Mouse (Mus musculus) heart, embryonic 14.5 days (tissue): ENCODE results near the gene Cgas. TPM values are rescaled to one million over a fixed set of nuclear protein-coding genes. Genes with fewer than 3 reads are reported as not detected.

Source experiments
- ATAC-seq: fragments of 200-750 bp; cut with Nextera tagmentation; 2 replicates; pipeline ENCODE4 v1.8.0; 2017; ENCODE audit warnings: low read depth, moderate TSS enrichment; ENCODE audit not compliant: insufficient number of reproducible peaks, insufficient read depth, low FRiP score
- H3K27ac ChIP-seq, 2 experiments: fragments of 200-500 bp in 1 of 2; fragments of 300-500 bp in 1 of 2; sonication (generic) in 1 of 2; replicated peaks in 1 of 2; 2 replicates each; pipeline ENCODE4 v1.5.1; 2012 to 2014; ENCODE audit warnings: low read depth in 2 of 2, low read length in 2 of 2, control low read depth in 1 of 2, mild to moderate bottlenecking in 1 of 2, mixed read lengths in 1 of 2; ENCODE audit not compliant: control insufficient read depth in 1 of 2, insufficient read depth in 1 of 2
- H3K27me3 ChIP-seq: fragments of 300-500 bp; sonication (generic); 2 replicates; pipeline ENCODE4 v1.6.1; 2014; ENCODE audit warnings: mild to moderate bottlenecking, low read length, control low read depth; ENCODE audit not compliant: control insufficient read depth, insufficient read depth
- H3K36me3 ChIP-seq: fragments of 300-500 bp; sonication (generic); 2 replicates; pipeline ENCODE4 v1.6.1; 2014; ENCODE audit warnings: mild to moderate bottlenecking, control low read depth, low read length, mixed read lengths; ENCODE audit not compliant: control insufficient read depth, insufficient read depth
- H3K4me1 ChIP-seq, 2 experiments: fragments of 200-500 bp in 1 of 2; fragments of 300-500 bp in 1 of 2; sonication (generic) in 1 of 2; 2 replicates each; pipeline ENCODE4 v1.6.1; 2012 to 2014; ENCODE audit warnings: low read length in 2 of 2, control low read depth in 1 of 2, mixed read lengths in 1 of 2; ENCODE audit not compliant: control insufficient read depth in 2 of 2, insufficient read depth in 2 of 2
- H3K4me2 ChIP-seq: fragments of 300-500 bp; sonication (generic); 2 replicates; pipeline ENCODE4 v1.6.1; 2014; ENCODE audit warnings: mild to moderate bottlenecking, low read length
- H3K4me3 ChIP-seq, 2 experiments: fragments of 200-500 bp in 1 of 2; fragments of 300-500 bp in 1 of 2; sonication (generic) in 1 of 2; 2 replicates each; pipeline ENCODE4 v1.5.1; 2012 to 2014; ENCODE audit warnings: low read length in 2 of 2, mild to moderate bottlenecking in 2 of 2, control low read depth in 1 of 2, low read depth in 1 of 2, moderate library complexity in 1 of 2; ENCODE audit not compliant: control insufficient read depth in 1 of 2, insufficient read depth in 1 of 2
- H3K9ac ChIP-seq: fragments of 300-500 bp; sonication (generic); 2 replicates; pipeline ENCODE4 v1.6.1; 2014; ENCODE audit warnings: mild to moderate bottlenecking, low read length
- H3K9me3 ChIP-seq: fragments of 300-500 bp; sonication (generic); 2 replicates; pipeline ENCODE4 v1.6.1; 2016; ENCODE audit warnings: low read length, control low read depth; ENCODE audit not compliant: control insufficient read depth
- WGBS: fragments of 180-500 bp; shearing (Covaris S2); extraction: QIAGEN DNeasy Blood & Tissue Kit; methylation state at CpG from one replicate; pipeline ENCODE4 v1.1.7; 2014; 5-methylcytosine and 5-hydroxymethylcytosine counted together
- polyA plus RNA-seq: library from polyadenylated mRNA; unstranded; fragments of >200 nt; fragmentation: Nextera tagmentation; extraction: Ambion mirVana; gene quantifications from 2 replicates; pipeline ENCODE4 v1.2.1, GENCODE M21; 2014

Gene Cgas
- polyA plus RNA-seq, 1 experiment from 2014 or later = 0.77 TPM

DNA sequence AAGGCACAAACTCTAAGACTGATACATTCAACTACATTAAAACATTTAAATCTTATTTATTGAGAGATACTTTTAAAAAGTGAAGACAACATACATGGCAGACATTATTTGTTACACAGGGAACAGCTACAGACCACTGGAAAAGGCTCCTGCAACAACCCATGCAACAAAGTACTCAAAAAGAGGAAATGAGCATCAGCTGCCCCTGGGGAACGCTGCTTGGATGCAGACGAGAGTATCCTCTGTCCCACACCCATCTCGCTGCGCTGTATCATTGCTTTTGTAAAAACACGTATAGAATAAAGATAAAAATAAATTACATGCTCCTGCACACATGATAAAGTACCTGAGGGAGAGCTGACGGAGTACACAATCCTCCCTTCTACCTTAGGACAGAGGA, 12.6 kb downstream of the Cgas start:
- Histone ChIP-seq H3K4me1 (peaks cover 0 to 6% of the 10 kb centered on the region in 2 experiments; a peak in 1 of 4 replicates), H3K27me3 (no peaks in the 10 kb centered on the region), H3K9ac (no peak overlapping the region), H3K4me3 (no peak overlapping the region), H3K9me3 (no peaks in the 10 kb centered on the region), H3K27ac (no peak overlapping the region), H3K4me2 (no peak overlapping the region), H3K36me3 (no peaks in the 10 kb centered on the region)
- 76% methylated on average over 6 of the region's 6 CpGs for WGBS
- ATAC-seq = no peak

DNA sequence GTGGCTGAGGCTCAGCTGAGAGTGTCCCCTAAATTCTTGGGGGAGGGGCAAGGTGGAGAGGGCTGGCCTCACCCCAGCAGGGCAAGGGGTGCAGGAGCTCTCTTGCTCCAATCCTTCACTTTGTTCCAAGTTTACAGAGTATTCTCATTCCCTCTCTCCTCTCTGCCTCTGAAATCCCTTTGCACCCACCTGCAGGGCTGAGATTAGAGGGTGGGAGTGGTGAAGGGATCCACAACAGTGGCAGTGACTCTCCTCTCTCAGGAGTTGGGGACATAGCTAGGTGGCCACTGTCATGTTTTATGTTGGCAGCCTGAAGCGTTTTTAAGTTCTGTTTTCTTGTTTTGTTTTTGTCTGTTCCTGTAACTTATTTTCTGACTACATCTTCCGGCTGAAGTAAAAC, 13.5 kb downstream of the Cgas start:
- no peak overlapping the region for H3K27ac ChIP-seq
- no peaks in the 10 kb centered on the region for H3K36me3 ChIP-seq
- peaks cover 0 to 6% of the 10 kb centered on the region in 2 experiments; a peak in 1 of 4 replicates for H3K4me1 ChIP-seq
- no peak overlapping the region for H3K4me3 ChIP-seq
- H3K27me3 ChIP-seq = no peaks in the 10 kb centered on the region
- H3K9ac ChIP-seq = no peak overlapping the region
- H3K4me2 ChIP-seq = no peak overlapping the region
- no peak for ATAC-seq
- WGBS = 60% methylated on average over 2 of the region's 2 CpGs
- no peaks in the 10 kb centered on the region for H3K9me3 ChIP-seq

DNA sequence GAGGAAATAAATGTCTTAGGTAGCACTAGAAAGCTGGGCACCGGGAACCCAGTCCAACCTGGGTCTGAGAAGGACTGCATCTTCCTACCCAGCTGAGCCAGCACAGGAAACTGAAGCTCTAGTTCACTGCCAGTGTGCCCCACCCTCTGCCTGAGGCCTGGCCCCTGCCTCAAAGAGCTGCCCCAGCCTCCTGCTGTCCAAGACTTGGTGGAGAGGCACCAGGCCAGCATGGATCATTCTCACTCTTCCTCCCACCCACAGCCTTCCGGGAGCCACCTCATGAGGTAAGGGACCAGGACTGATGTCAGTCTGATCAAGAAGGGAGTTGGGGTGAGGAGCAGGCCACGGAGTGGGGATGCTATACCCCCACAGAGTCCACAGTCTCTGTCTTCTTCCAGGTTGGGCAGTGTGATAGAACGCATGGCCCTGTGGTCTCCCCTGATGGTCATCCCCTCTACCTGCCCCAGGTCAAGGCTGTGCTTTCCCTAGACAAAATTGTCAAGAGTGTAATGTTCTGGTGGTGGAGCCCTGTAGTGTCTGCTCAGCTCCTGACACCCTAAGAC, 14.1 kb downstream of the Cgas start:
- Histone ChIP-seq H3K27ac (no peak overlapping the region), H3K4me3 (no peak overlapping the region), H3K4me1 (peaks cover 0 to 6% of the 10 kb centered on the region in 2 experiments; a peak in 1 of 4 replicates), H3K36me3 (no peaks in the 10 kb centered on the region), H3K9ac (no peak overlapping the region), H3K9me3 (no peaks in the 10 kb centered on the region), H3K27me3 (no peaks in the 10 kb centered on the region), H3K4me2 (no peak overlapping the region)
- WGBS = 79% methylated on average over 4 of the region's 4 CpGs
- ATAC-seq = no peak

DNA sequence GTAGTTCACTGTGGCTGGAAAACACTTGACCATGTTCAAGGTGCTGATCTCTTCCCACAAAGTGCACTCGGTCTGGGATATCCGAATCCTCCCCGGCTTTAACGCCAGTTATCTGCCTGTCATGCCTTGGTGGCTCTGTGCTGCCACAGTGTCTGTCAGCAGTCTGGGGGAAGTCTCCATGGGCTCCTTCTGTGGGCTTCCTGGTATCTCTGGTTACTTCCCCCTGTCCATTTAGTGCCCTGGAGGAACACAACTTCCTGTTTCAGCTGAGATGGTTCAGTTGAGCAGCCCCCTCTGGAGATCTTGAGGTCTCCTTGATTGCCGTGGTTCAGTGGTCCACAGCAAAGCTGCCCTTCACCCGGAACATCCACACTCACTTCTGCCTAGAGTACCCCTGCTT, 14.9 kb downstream of the Cgas start:
- Histone ChIP-seq H3K9me3 (no peaks in the 10 kb centered on the region), H3K27me3 (no peaks in the 10 kb centered on the region), H3K4me2 (no peak overlapping the region), H3K36me3 (no peaks in the 10 kb centered on the region), H3K27ac (no peak overlapping the region), H3K9ac (no peak overlapping the region), H3K4me3 (no peak overlapping the region), H3K4me1 (peaks cover 0 to 6% of the 10 kb centered on the region in 2 experiments; a peak in 1 of 4 replicates)
- 51% methylated on average over 6 of the region's 6 CpGs for WGBS
- ATAC-seq = no peak

DNA sequence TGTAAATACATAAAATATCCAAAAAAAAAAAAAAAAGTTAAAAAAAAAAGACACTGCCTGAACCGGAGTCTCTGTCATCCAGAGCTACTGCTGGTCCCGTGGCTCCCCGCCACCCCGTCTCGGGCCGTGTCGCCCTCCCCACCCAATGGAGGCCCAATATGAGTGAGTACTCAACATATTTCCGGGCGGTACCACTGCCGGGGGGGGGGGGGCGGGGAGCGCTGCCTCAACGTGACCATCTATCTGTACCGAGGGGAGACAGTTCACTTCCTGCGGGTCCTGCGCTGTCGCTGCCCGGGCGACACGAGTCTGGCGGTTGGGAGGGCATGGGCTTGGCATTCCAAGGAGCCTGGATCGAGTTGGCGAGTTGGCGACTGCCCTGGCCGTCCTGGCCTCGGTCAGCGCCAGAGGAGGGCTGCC, 15.7 kb downstream of the Cgas start:
- 15% methylated on average over 23 of the region's 27 CpGs for WGBS
- Histone ChIP-seq H3K9me3 (no peaks in the 10 kb centered on the region), H3K27me3 (no peaks in the 10 kb centered on the region), H3K4me1 (peaks cover 0 to 6% of the 10 kb centered on the region in 2 experiments; a peak in 1 of 4 replicates), H3K36me3 (no peaks in the 10 kb centered on the region), H3K9ac (peak overlapping the region; percentile 59), H3K4me2 (peak overlapping the region; percentile 77), H3K4me3 (peak overlapping the region; percentile 33 to 35), H3K27ac (no peak overlapping the region)
- no peak for ATAC-seq

DNA sequence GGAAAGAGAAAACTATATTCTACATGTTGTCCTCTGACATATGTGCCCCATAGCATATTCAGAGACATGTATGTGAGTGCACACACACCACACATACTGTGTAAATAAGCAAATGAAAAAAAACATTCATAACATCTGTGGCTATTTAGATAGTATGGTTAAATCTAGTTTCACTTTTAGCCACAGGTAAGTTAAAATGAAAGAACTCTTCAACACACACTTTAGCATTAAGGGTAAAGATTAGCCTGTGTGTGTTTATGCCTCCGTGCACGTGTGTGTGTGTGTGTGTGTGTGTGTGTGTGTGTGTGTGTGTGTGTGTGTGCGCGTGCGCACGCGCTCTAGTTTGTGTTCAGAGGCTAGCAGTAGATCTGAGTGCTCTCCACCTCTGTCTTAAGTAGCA, 41.4 kb downstream of the Cgas start:
- Histone ChIP-seq H3K4me1 (no peaks in the 10 kb centered on the region), H3K27me3 (peaks cover 13% of the 10 kb centered on the region), H3K4me2 (no peak overlapping the region), H3K27ac (no peak overlapping the region), H3K9me3 (no peaks in the 10 kb centered on the region), H3K36me3 (no peaks in the 10 kb centered on the region), H3K4me3 (no peak overlapping the region), H3K9ac (no peak overlapping the region)
- WGBS = 83% methylated on average over 7 of the region's 7 CpGs
- no peak for ATAC-seq

DNA sequence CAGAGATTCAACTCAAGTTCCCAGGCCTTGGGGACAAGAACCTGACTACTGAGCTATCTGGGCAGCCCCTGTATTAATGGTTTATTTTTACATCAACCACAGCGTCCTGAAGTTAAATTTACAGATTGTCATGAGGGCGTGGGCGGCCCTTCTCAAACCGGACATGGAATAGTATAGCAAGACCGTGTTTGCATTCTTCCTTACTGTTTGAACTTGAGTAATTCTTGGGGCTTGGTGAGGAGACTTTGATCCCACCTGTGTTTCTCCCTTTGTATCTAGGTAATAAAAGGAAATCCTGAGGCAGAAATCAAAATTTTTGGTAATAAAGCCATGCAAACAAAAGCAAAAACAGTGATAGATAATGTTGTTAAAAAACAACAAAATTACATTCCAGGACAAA, 42.5 kb downstream of the Cgas start:
- H3K9ac ChIP-seq = no peak overlapping the region
- WGBS = 74% methylated on average over 5 of the region's 5 CpGs
- no peaks in the 10 kb centered on the region for H3K36me3 ChIP-seq
- H3K4me2 ChIP-seq = no peak overlapping the region
- H3K27me3 ChIP-seq = peaks cover 22% of the 10 kb centered on the region
- no peaks in the 10 kb centered on the region for H3K9me3 ChIP-seq
- no peak overlapping the region for H3K4me3 ChIP-seq
- ATAC-seq = no peak
- peaks cover 4 to 7% of the 10 kb centered on the region in 2 experiments; a peak in 3 of 4 replicates for H3K4me1 ChIP-seq
- no peak overlapping the region for H3K27ac ChIP-seq

DNA sequence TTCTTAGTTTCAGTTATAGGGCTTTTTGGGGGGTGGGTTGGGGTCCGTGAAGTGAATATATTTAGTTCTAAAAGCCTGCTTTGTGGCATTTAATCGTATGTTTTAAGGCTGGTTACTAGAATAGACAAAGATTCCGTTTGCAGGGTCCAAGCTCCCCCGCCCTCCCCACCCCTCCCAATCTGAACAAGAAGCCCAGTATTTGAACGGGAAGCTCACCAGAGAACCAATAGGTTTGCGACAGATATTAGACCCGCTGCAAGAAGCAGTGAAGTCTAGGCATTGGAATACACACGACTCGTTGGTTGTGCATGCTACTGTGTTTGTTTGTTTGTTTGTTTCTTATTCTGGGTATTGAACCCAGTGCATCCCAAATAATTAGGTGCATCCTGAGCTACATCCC, 46.5 kb downstream of the Cgas start:
- peak overlapping the region in 1 of 2 experiments; percentile 45; a peak in 2 of 4 replicates for H3K4me3 ChIP-seq
- peaks cover 4 to 10% of the 10 kb centered on the region in 2 experiments; a peak in 3 of 4 replicates for H3K4me1 ChIP-seq
- H3K36me3 ChIP-seq = no peaks in the 10 kb centered on the region
- H3K9ac ChIP-seq = no peak overlapping the region
- ATAC-seq = no peak
- H3K27me3 ChIP-seq = peaks cover 54% of the 10 kb centered on the region
- WGBS = 59% methylated on average over 9 of the region's 9 CpGs
- peak overlapping the region; percentile 74 for H3K4me2 ChIP-seq
- no peaks in the 10 kb centered on the region for H3K9me3 ChIP-seq
- no peak overlapping the region for H3K27ac ChIP-seq
